Mouse (Mus musculus) forebrain, embryonic 14.5 days (tissue): ENCODE data around the gene Ddx23. TPM values are rescaled to one million over a fixed set of nuclear protein-coding genes. Genes with fewer than 3 reads are reported as not detected.

Experiments
- ATAC-seq: fragments of 200-750 bp; cut with Nextera tagmentation; 2 replicates; pipeline ENCODE4 v1.8.0; 2017; ENCODE audit warnings: mild to moderate bottlenecking, moderate library complexity
- DNase-seq: peaks from one replicate; pipeline ENCODE4 v3.0.0-alpha.2; 2015; ENCODE audit warnings: low spot score
- H3K27ac ChIP-seq: fragments of 300-500 bp; sonication (generic); 2 replicates; pipeline ENCODE4 v1.5.1; 2014; ENCODE audit warnings: low read depth, mild to moderate bottlenecking, control low read depth, low read length, moderate library complexity
- H3K27me3 ChIP-seq: fragments of 300-500 bp; sonication (generic); replicated peaks from 2 replicates; pipeline ENCODE4 v1.6.1; 2014; ENCODE audit warnings: low read length, control low read depth, mixed read lengths; ENCODE audit not compliant: control insufficient read depth, insufficient read depth
- H3K36me3 ChIP-seq: fragments of 300-500 bp; sonication (generic); 2 replicates; pipeline ENCODE4 v1.6.1; 2014; ENCODE audit warnings: low read length, control low read depth; ENCODE audit not compliant: control insufficient read depth, insufficient read depth
- H3K4me1 ChIP-seq: fragments of 300-500 bp; sonication (generic); 2 replicates; pipeline ENCODE4 v1.6.1; 2014; ENCODE audit warnings: antibody characterized with exemption, low read length, control low read depth; ENCODE audit not compliant: control insufficient read depth, insufficient read depth
- H3K4me2 ChIP-seq: fragments of 300-500 bp; sonication (generic); 2 replicates; pipeline ENCODE4 v1.6.1; 2014; ENCODE audit warnings: mild to moderate bottlenecking, control low read depth, low read length
- H3K4me3 ChIP-seq: fragments of 300-500 bp; sonication (generic); 2 replicates; pipeline ENCODE4 v1.5.1; 2014; ENCODE audit warnings: low read depth, low read length, control low read depth
- H3K9ac ChIP-seq: fragments of 300-500 bp; sonication (generic); 2 replicates; pipeline ENCODE4 v1.6.1; 2014; ENCODE audit warnings: mild to moderate bottlenecking, low read length, control low read depth, moderate library complexity
- H3K9me3 ChIP-seq: fragments of 300-500 bp; sonication (generic); replicated peaks from 2 replicates; pipeline ENCODE4 v1.6.1; 2016; ENCODE audit warnings: low read length, control low read depth, mixed read lengths; ENCODE audit not compliant: control insufficient read depth
- WGBS: fragments of 180-500 bp; shearing (Covaris S2); extraction: QIAGEN DNeasy Blood & Tissue Kit; methylation state at CpG from one replicate; pipeline ENCODE4 v1.1.7; 2014; 5-methylcytosine and 5-hydroxymethylcytosine counted together
- polyA plus RNA-seq: library from polyadenylated mRNA; unstranded; fragments of >200 nt; fragmentation: Nextera tagmentation; extraction: Ambion mirVana; gene quantifications from 2 replicates; pipeline ENCODE4 v1.2.1, GENCODE M21; 2014

Gene Ddx23
- polyA plus RNA-seq, 1 experiment from 2014 or later: 18.2 TPM

DNA sequence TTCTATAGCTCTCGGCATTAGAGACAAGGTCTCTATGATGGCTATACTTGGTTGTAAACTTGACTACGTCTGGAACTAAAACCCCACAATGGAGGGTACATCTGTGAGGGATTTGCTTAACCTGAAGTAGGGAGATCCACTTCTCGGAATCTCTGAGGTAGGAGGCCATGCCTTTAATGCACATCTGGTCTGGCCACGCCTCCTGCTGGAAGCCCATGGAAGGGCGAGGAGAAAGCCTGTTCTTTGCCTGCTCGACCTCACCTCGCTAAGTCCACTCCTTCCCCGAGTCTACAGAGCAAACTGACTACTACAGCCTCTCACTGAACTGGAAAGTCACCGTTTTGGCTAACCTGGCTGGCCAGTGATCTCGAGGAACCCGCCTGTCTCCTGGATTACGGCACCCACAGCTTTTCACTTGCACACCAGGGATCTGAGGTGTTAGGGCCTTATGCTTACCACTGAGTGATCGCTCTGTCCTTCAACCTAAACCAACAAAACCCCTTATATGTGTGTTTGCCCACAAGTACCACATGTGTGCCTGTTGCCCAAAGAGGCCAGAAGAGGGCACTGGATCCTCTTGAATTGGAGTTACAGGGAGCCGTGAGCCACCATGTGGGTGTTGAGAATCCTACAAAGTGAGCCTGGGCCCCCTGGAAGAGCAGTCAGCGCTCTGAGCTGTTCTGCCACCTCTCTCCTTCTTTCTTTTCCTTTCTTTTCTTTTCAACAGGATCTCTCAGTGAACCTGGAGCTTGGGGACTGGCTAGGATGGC lies 5.5 kb downstream of the Ddx23 start:
- Histone ChIP-seq H3K4me1 (peaks cover 5% of the 10 kb centered on the region; the same call in 1 of the 2 replicates), H3K4me3 (no peak overlapping the region), H3K9ac (no peak overlapping the region), H3K36me3 (peaks cover 69% of the 10 kb centered on the region), H3K27me3 (no peaks in the 10 kb centered on the region), H3K9me3 (no peaks in the 10 kb centered on the region), H3K4me2 (no peak overlapping the region), H3K27ac (no peak overlapping the region)
- ATAC-seq (no peak), DNase-seq (no peak)
- 82% methylated on average over 15 of the region's 15 CpGs for WGBS

DNA sequence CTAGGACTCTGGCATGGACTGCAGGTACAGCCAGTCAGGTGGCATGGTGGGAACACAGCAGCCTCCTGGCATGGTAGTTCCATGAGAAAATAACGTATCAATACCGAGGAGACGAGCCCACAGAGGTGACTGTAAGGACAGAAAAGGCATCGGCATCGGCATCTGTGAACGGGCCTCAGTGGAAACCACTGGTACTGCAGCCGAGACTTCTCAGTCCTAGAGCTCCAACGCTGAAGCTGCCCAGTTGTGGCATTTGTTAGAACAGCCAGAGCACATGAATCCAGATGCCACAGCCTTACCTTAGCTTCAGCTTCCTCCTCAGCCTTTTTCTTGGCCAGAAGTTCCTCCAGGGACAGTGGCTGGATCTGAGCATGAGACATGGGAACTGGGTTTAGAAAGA lies 10.5 kb downstream of the Ddx23 start:
- ATAC-seq (no peak), DNase-seq (no peak)
- no peak overlapping the region for H3K27ac ChIP-seq
- peaks cover 100% of the 10 kb centered on the region for H3K36me3 ChIP-seq
- no peak overlapping the region for H3K9ac ChIP-seq
- H3K4me2 ChIP-seq: no peak overlapping the region
- WGBS: 96% methylated on average over 8 of the region's 8 CpGs
- H3K4me1 ChIP-seq: no peaks in the 10 kb centered on the region
- H3K27me3 ChIP-seq: no peaks in the 10 kb centered on the region
- no peaks in the 10 kb centered on the region for H3K9me3 ChIP-seq
- H3K4me3 ChIP-seq: no peak overlapping the region

DNA sequence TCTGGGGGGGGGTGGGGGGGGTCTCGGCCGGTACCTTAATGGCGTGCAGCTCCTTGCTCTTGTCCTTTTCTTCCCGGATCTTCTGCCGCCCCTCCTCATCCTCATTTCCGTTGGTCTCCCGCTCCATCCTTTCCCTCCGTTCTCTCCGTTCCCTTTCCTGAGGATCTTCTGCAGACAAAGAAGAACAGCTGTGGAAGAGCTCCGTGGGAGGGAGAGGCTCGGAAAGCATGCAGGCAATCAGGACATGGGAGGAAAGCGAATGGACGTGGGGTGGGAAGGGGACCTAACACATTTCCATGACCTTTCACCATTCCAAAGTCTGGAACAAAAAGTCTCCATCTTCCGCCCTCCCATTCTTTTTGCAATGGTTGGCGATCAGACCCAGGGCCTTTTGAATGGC lies 11.3 kb downstream of the Ddx23 start:
- Histone ChIP-seq H3K27ac (no peak overlapping the region), H3K36me3 (peaks cover 100% of the 10 kb centered on the region), H3K9me3 (no peaks in the 10 kb centered on the region), H3K9ac (no peak overlapping the region), H3K27me3 (no peaks in the 10 kb centered on the region), H3K4me1 (no peaks in the 10 kb centered on the region), H3K4me2 (no peak overlapping the region), H3K4me3 (no peak overlapping the region)
- ATAC-seq: no peak
- no peak for DNase-seq
- WGBS: 94% methylated on average over 15 of the region's 15 CpGs

DNA sequence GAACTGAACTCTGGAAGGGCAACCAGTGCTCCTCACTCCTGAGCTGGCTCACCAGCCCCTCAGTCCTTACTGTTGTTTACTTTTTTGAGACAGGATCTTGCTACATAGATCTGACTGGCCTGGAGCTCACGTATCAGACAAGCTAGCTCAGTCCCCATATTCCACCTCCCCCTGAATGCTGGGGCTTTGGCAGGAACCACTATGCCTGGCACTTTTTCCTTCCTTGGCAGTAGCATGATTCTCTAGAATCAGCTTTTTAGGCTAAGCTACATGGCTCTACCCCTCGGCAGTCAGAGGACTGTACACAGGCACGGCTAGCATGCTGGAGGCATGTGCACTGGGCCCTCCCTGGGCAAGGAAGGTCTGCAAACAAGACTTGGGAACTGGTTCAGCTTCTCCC lies 14.6 kb downstream of the Ddx23 start:
- H3K27ac ChIP-seq: no peak overlapping the region
- DNase-seq (no peak), ATAC-seq (no peak)
- H3K9ac ChIP-seq: no peak overlapping the region
- H3K4me1 ChIP-seq: no peaks in the 10 kb centered on the region
- WGBS: 84% methylated on average over 3 of the region's 3 CpGs
- peaks cover 100% of the 10 kb centered on the region for H3K36me3 ChIP-seq
- H3K4me3 ChIP-seq: no peak overlapping the region
- no peaks in the 10 kb centered on the region for H3K9me3 ChIP-seq
- H3K4me2 ChIP-seq: no peak overlapping the region
- no peaks in the 10 kb centered on the region for H3K27me3 ChIP-seq

DNA sequence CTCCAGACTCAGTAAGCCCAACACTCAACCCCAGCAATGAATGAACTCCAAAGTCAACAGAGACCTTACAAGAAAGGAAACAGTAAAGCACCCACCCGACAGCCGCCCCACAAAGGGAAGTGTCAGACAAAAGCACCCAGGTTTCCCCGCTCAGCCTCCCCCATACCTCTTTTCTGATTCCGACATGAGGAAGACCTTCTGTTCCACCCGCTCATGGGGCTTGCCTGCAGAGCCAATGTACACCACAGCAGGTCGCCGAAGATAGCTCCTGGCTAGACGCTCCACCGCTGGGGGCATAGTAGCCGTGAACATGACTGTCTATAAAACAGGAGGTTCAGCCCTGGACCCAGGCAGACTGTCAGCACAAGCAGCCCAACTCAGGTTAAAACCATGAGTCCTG lies 15.4 kb downstream of the Ddx23 start:
- Histone ChIP-seq H3K27ac (no peak overlapping the region; the same call in 1 of the 2 replicates), H3K9ac (no peak overlapping the region), H3K9me3 (no peaks in the 10 kb centered on the region), H3K4me1 (no peaks in the 10 kb centered on the region), H3K27me3 (no peaks in the 10 kb centered on the region), H3K4me3 (no peak overlapping the region), H3K4me2 (no peak overlapping the region), H3K36me3 (peaks cover 100% of the 10 kb centered on the region)
- ATAC-seq: no peak
- DNase-seq: no peak
- WGBS: 91% methylated on average over 10 of the region's 10 CpGs

DNA sequence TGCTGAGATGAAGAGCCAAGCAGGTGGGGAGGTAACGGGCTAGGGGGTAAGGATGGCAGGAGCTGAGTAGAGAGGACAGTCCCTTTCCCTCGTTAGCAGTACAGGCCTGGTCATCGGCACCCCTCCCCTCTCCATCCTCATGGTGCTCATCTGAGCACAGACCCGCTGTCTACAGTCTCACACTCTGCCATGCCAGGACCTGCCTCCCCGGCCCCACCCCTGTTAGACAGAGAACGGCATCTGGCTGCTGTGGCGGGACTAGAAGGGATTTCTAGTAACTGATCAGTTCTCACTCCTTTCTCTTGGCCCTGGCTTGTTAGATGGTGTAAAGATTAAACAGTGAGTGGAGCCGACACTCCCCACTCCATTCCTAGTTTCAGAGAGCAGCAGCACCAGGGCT lies 16.0 kb downstream of the Ddx23 start:
- Histone ChIP-seq H3K36me3 (peaks cover 100% of the 10 kb centered on the region), H3K27me3 (no peaks in the 10 kb centered on the region), H3K4me2 (no peak overlapping the region), H3K9me3 (no peaks in the 10 kb centered on the region), H3K4me1 (no peaks in the 10 kb centered on the region), H3K4me3 (no peak overlapping the region), H3K27ac (no peak overlapping the region), H3K9ac (no peak overlapping the region)
- DNase-seq (no peak), ATAC-seq (no peak)
- WGBS: 81% methylated on average over 8 of the region's 8 CpGs

DNA sequence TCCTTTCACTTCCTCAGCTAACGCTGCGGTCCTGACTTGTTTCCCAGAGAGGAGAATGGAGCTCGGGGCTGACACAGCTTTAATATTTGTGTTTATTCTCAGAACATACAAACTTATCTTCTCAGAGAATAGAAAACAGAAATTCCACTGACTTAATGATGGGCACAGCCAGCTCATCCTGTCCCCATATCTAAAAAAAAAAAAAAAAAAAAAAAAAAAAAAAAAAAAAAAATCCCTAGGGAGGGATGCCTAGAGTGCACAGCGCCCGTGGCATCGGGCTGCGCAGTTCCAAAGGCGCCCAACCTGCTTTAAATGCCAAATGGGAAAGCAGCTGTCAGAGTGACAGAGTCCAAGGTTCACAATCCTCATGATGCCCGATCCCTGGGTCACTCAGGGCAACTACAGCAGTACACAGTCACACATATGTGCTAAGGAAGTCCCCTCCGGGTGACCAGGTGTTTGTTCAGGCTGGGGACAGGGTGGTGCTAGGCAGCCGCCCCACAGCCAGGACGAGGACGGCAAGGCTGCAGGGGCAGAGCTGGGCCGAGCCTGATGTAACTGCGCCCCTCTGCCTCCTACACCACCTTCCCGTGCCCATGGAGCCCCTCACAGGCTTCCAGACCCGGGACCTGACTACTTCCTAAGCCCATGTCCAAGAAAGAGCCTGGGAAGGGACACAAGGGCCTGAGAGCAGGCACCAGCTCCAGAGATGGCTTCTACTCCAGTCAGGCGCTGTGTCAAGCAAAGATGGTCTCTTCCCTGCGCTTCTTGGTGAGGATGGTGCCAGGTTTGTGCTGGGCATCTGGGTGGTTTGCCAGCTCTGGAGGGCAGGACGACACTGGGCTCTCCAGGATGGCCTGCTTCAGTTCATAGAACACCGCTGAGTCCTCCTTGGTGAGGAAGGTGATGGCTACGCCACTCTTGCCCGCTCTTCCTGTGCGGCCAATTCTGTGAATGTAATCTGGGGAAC lies 17.4 kb downstream of the Ddx23 start:
- H3K36me3 ChIP-seq: peaks cover 100% of the 10 kb centered on the region
- no peaks in the 10 kb centered on the region for H3K9me3 ChIP-seq
- no peak overlapping the region for H3K4me3 ChIP-seq
- no peaks in the 10 kb centered on the region for H3K4me1 ChIP-seq
- H3K27ac ChIP-seq: 0 out of 2 replicates have a peak overlapping the region, but pooled peaks have one; percentile 3
- DNase-seq (no peak), ATAC-seq (peak; percentile 25; the same call in 1 of the 2 replicates)
- no peak overlapping the region for H3K9ac ChIP-seq
- 89% methylated on average over 24 of the region's 24 CpGs for WGBS
- H3K27me3 ChIP-seq: no peaks in the 10 kb centered on the region
- no peak overlapping the region for H3K4me2 ChIP-seq

DNA sequence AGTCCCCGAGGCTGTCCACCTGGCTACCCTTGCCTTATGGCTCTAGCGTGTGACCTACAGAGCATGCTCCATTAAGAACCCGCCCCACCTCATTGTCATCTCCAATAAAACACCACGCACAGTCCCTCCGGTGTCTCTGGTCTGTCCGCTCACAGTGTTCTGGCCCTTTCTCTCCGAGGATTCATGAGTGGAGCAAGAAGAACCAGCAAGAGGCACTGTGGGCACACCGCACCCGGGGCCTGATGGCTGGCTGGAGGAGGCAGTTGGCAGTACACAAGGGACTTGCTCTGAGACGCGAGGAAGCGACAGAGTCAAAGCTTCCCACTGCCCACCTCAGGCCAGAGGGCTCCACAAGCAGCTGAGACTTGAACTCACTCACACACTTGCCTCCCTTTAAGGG lies 18.3 kb downstream of the Ddx23 start:
- H3K4me3 ChIP-seq: no peak overlapping the region
- H3K4me2 ChIP-seq: no peak overlapping the region
- 0 out of 2 replicates have a peak, but pooled peaks have one; percentile 3 for ATAC-seq
- DNase-seq: no peak
- WGBS: 90% methylated on average over 12 of the region's 12 CpGs
- H3K27ac ChIP-seq: no peak overlapping the region
- no peak overlapping the region for H3K9ac ChIP-seq
- H3K27me3 ChIP-seq: no peaks in the 10 kb centered on the region
- no peaks in the 10 kb centered on the region for H3K9me3 ChIP-seq
- no peaks in the 10 kb centered on the region for H3K4me1 ChIP-seq
- H3K36me3 ChIP-seq: peaks cover 100% of the 10 kb centered on the region
